Mouse (Mus musculus): Measurements from ENCODE around the gene Cacng3.

- TF ChIP-seq TAL1 (IDR thresholded peaks at IDR 0.05; ENCODE audit: low read length) = no peak
- TF ChIP-seq GATA1 (IDR thresholded peaks at IDR 0.05; ENCODE audit: low read length) = no peak
These were observed 65.0 kb downstream of the Cacng3 start for GRCm38 (mm10) chr7:122735323-122735722.

Data from erythroblast, embryonic 14.5 days (primary cell).